Mouse (Mus musculus): ENCODE results near the gene Plekhg4. TPM values are rescaled to one million over a fixed set of nuclear protein-coding genes. Genes with fewer than 3 reads are reported as not detected.

Gene Plekhg4
- polyA plus RNA-seq, 1 experiment from 2014 or later: 0.09 TPM

GRCm38 (mm10) chr8:105378673-105379072, 5.6 kb downstream of the Plekhg4 start:
- Histone ChIP-seq H3K9ac (no peak overlapping the region), H3K4me1 (replicated peaks) (peaks cover 9% of the 10 kb centered on the region; the same call in 1 of the 2 replicates), H3K27me3 (0 out of 2 replicates have a peak, but pooled peaks cover 10% of the 10 kb centered on the region), H3K36me3 (no peaks in the 10 kb centered on the region), H3K27ac (no peak overlapping the region), H3K9me3 (replicated peaks) (no peaks in the 10 kb centered on the region; the same call in 1 of the 2 replicates), H3K4me3 (replicated peaks) (no peak overlapping the region), H3K4me2 (no peak overlapping the region)
- no peak for DNase-seq
- ATAC-seq (ENCODE audit: low read depth): no peak
- 69% methylated on average over 19 of the region's 19 CpGs for WGBS (ENCODE audit: insufficient replicate concordance)

- Histone ChIP-seq H3K27ac (no peak overlapping the region), H3K9ac (no peak overlapping the region), H3K4me3 (replicated peaks) (no peak overlapping the region), H3K36me3 (no peaks in the 10 kb centered on the region), H3K4me1 (replicated peaks) (no peaks in the 10 kb centered on the region), H3K27me3 (no peaks in the 10 kb centered on the region), H3K4me2 (no peak overlapping the region), H3K9me3 (replicated peaks) (no peaks in the 10 kb centered on the region)
- 66% methylated on average over 12 of the region's 12 CpGs for WGBS (ENCODE audit: insufficient replicate concordance)
- ATAC-seq (ENCODE audit: low read depth): no peak
- DNase-seq: no peak
Observed at GRCm38 (mm10) chr8:105380308-105380707, 7.2 kb downstream of the Plekhg4 start.

GRCm38 (mm10) chr8:105384070-105384469, 11.0 kb downstream of the Plekhg4 start:
- ATAC-seq (ENCODE audit: low read depth) (no peak), DNase-seq (no peak)
- 93% methylated on average over 2 of the region's 2 CpGs for WGBS (ENCODE audit: insufficient replicate concordance)
- Histone ChIP-seq H3K27ac (no peak overlapping the region), H3K4me1 (replicated peaks) (no peaks in the 10 kb centered on the region), H3K9me3 (replicated peaks) (no peaks in the 10 kb centered on the region), H3K4me2 (no peak overlapping the region), H3K4me3 (replicated peaks) (no peak overlapping the region), H3K27me3 (0 out of 2 replicates have a peak, but pooled peaks cover under 1% of the 10 kb centered on the region), H3K9ac (no peak overlapping the region), H3K36me3 (no peaks in the 10 kb centered on the region)

- no peaks in the 10 kb centered on the region for H3K4me1 ChIP-seq (replicated peaks)
- no peak overlapping the region for H3K4me3 ChIP-seq (replicated peaks)
- H3K27ac ChIP-seq: no peak overlapping the region; the same call in 1 of the 2 replicates
- no peak overlapping the region for H3K9ac ChIP-seq
- H3K36me3 ChIP-seq: no peaks in the 10 kb centered on the region
- ATAC-seq (ENCODE audit: low read depth) (no peak), DNase-seq (no peak)
- no peaks in the 10 kb centered on the region for H3K9me3 ChIP-seq (replicated peaks)
- 50% methylated on average over 1 of the region's 1 CpGs for WGBS (ENCODE audit: insufficient replicate concordance)
- H3K4me2 ChIP-seq: no peak overlapping the region
- peaks cover 4% of the 10 kb centered on the region; the same call in 1 of the 2 replicates for H3K27me3 ChIP-seq
Observed at GRCm38 (mm10) chr8:105387151-105387550, 14.1 kb downstream of the Plekhg4 start.

- no peak overlapping the region for H3K4me3 ChIP-seq (replicated peaks)
- H3K9ac ChIP-seq: no peak overlapping the region
- no peak overlapping the region for H3K27ac ChIP-seq
- no peaks in the 10 kb centered on the region for H3K4me1 ChIP-seq (replicated peaks)
- no peak for DNase-seq
- H3K27me3 ChIP-seq: peaks cover 4% of the 10 kb centered on the region; the same call in 1 of the 2 replicates
- no peaks in the 10 kb centered on the region for H3K9me3 ChIP-seq (replicated peaks)
- H3K36me3 ChIP-seq: no peaks in the 10 kb centered on the region
- no peak for ATAC-seq (ENCODE audit: low read depth)
- H3K4me2 ChIP-seq: no peak overlapping the region
- WGBS (ENCODE audit: insufficient replicate concordance): 54% methylated on average over 6 of the region's 6 CpGs
Observed at GRCm38 (mm10) chr8:105389096-105389495, 16.0 kb downstream of the Plekhg4 start.

GRCm38 (mm10) chr8:105393089-105393787, 20.2 kb downstream of the Plekhg4 start:
- Histone ChIP-seq H3K4me1 (replicated peaks) (no peaks in the 10 kb centered on the region), H3K27me3 (peaks cover 7% of the 10 kb centered on the region; the same call in 1 of the 2 replicates), H3K9me3 (replicated peaks) (no peaks in the 10 kb centered on the region), H3K36me3 (no peaks in the 10 kb centered on the region), H3K4me2 (no peak overlapping the region), H3K9ac (no peak overlapping the region), H3K4me3 (replicated peaks) (no peak overlapping the region), H3K27ac (no peak overlapping the region)
- 69% methylated on average over 12 of the region's 12 CpGs for WGBS (ENCODE audit: insufficient replicate concordance)
- DNase-seq (no peak), ATAC-seq (ENCODE audit: low read depth) (no peak)

- Histone ChIP-seq H3K9ac (no peak overlapping the region), H3K4me1 (replicated peaks) (no peaks in the 10 kb centered on the region), H3K4me3 (replicated peaks) (no peak overlapping the region), H3K27me3 (peaks cover 7% of the 10 kb centered on the region; the same call in 1 of the 2 replicates), H3K36me3 (no peaks in the 10 kb centered on the region), H3K4me2 (no peak overlapping the region), H3K27ac (no peak overlapping the region), H3K9me3 (replicated peaks) (no peaks in the 10 kb centered on the region)
- ATAC-seq (ENCODE audit: low read depth): no peak
- no peak for DNase-seq
- WGBS (ENCODE audit: insufficient replicate concordance): 68% methylated on average over 7 of the region's 7 CpGs
Observed at GRCm38 (mm10) chr8:105393915-105394314, 20.8 kb downstream of the Plekhg4 start.

GRCm38 (mm10) chr8:105397747-105398146, 24.7 kb downstream of the Plekhg4 start:
- no peaks in the 10 kb centered on the region for H3K4me1 ChIP-seq (replicated peaks)
- DNase-seq (no peak), ATAC-seq (ENCODE audit: low read depth) (no peak)
- H3K9me3 ChIP-seq (replicated peaks): peaks cover 2% of the 10 kb centered on the region; the same call in 1 of the 2 replicates
- H3K9ac ChIP-seq: no peak overlapping the region
- no peak overlapping the region for H3K4me2 ChIP-seq
- H3K27me3 ChIP-seq: peaks cover 10% of the 10 kb centered on the region
- WGBS (ENCODE audit: insufficient replicate concordance): 26% methylated on average over 3 of the region's 3 CpGs
- no peak overlapping the region for H3K27ac ChIP-seq
- no peaks in the 10 kb centered on the region for H3K36me3 ChIP-seq
- no peak overlapping the region for H3K4me3 ChIP-seq (replicated peaks)

GRCm38 (mm10) chr8:105400016-105400415, 26.9 kb downstream of the Plekhg4 start:
- ATAC-seq (ENCODE audit: low read depth) (no peak), DNase-seq (no peak)
- 59% methylated on average over 5 of the region's 5 CpGs for WGBS (ENCODE audit: insufficient replicate concordance)
- peaks cover 10% of the 10 kb centered on the region for H3K27me3 ChIP-seq
- no peak overlapping the region for H3K4me3 ChIP-seq (replicated peaks)
- H3K4me2 ChIP-seq: no peak overlapping the region
- no peak overlapping the region for H3K9ac ChIP-seq
- H3K9me3 ChIP-seq (replicated peaks): peaks cover 2% of the 10 kb centered on the region; the same call in 1 of the 2 replicates
- H3K4me1 ChIP-seq (replicated peaks): no peaks in the 10 kb centered on the region
- no peaks in the 10 kb centered on the region for H3K36me3 ChIP-seq
- no peak overlapping the region for H3K27ac ChIP-seq

- H3K4me1 ChIP-seq (replicated peaks): no peaks in the 10 kb centered on the region
- ATAC-seq (ENCODE audit: low read depth): no peak
- H3K27me3 ChIP-seq: peaks cover 7% of the 10 kb centered on the region
- H3K9me3 ChIP-seq (replicated peaks): peaks cover 2% of the 10 kb centered on the region; the same call in 1 of the 2 replicates
- H3K9ac ChIP-seq: no peak overlapping the region
- no peaks in the 10 kb centered on the region for H3K36me3 ChIP-seq
- no peak overlapping the region for H3K4me2 ChIP-seq
- H3K27ac ChIP-seq: no peak overlapping the region
- WGBS (ENCODE audit: insufficient replicate concordance): 70% methylated on average over 8 of the region's 8 CpGs
- no peak for DNase-seq
- H3K4me3 ChIP-seq (replicated peaks): no peak overlapping the region
Observed at GRCm38 (mm10) chr8:105403467-105403866, 30.4 kb downstream of the Plekhg4 start.

- Histone ChIP-seq H3K9ac (no peak overlapping the region), H3K9me3 (replicated peaks) (peaks cover 2% of the 10 kb centered on the region; the same call in 1 of the 2 replicates), H3K27me3 (peaks cover 7% of the 10 kb centered on the region), H3K4me1 (replicated peaks) (no peaks in the 10 kb centered on the region), H3K4me2 (no peak overlapping the region), H3K36me3 (no peaks in the 10 kb centered on the region), H3K4me3 (replicated peaks) (no peak overlapping the region), H3K27ac (no peak overlapping the region)
- ATAC-seq (ENCODE audit: low read depth) (no peak), DNase-seq (no peak)
- WGBS (ENCODE audit: insufficient replicate concordance): 66% methylated on average over 1 of the region's 1 CpGs
Observed at GRCm38 (mm10) chr8:105404496-105404895, 31.4 kb downstream of the Plekhg4 start.

- no peak overlapping the region for H3K9ac ChIP-seq
- H3K4me1 ChIP-seq (replicated peaks): no peaks in the 10 kb centered on the region
- no peaks in the 10 kb centered on the region for H3K9me3 ChIP-seq (replicated peaks)
- no peaks in the 10 kb centered on the region for H3K36me3 ChIP-seq
- H3K27ac ChIP-seq: no peak overlapping the region
- no peak overlapping the region for H3K4me2 ChIP-seq
- 66% methylated on average over 10 of the region's 10 CpGs for WGBS (ENCODE audit: insufficient replicate concordance)
- no peak for ATAC-seq (ENCODE audit: low read depth)
- H3K4me3 ChIP-seq (replicated peaks): no peak overlapping the region
- no peak for DNase-seq
- H3K27me3 ChIP-seq: peaks cover 5% of the 10 kb centered on the region; the same call in 1 of the 2 replicates
Observed at GRCm38 (mm10) chr8:105406416-105406815, 33.3 kb downstream of the Plekhg4 start.
